Mouse (Mus musculus): ENCODE results near the gene Txn1. TPM values are rescaled to one million over a fixed set of nuclear protein-coding genes. Genes with fewer than 3 reads are reported as not detected.

Gene Txn1
- polyA plus RNA-seq, 1 experiment from 2014 or later = 405 TPM

GRCm38 (mm10) chr4:57937292-57937691, 18.9 kb downstream of the Txn1 start:
- H3K9me3 ChIP-seq = no peaks in the 10 kb centered on the region
- H3K27ac ChIP-seq (replicated peaks) = no peak overlapping the region
- H3K27me3 ChIP-seq (replicated peaks; ENCODE audit: low read depth, poor library complexity, severe bottlenecking) = no peaks in the 10 kb centered on the region
- peaks cover 6% of the 10 kb centered on the region for H3K36me3 ChIP-seq (replicated peaks)
- H3K4me3 ChIP-seq = no peak overlapping the region
- no peak for DNase-seq (ENCODE audit: low spot score)
- WGBS = 89% methylated on average over 6 of the region's 6 CpGs
- H3K4me1 ChIP-seq = no peaks in the 10 kb centered on the region

GRCm38 (mm10) chr4:57934181-57934580, 22.0 kb downstream of the Txn1 start:
- H3K27ac ChIP-seq (replicated peaks) = no peak overlapping the region
- no peaks in the 10 kb centered on the region for H3K36me3 ChIP-seq (replicated peaks)
- no peaks in the 10 kb centered on the region for H3K9me3 ChIP-seq
- H3K4me1 ChIP-seq = no peaks in the 10 kb centered on the region
- no peak overlapping the region for H3K4me3 ChIP-seq
- no peaks in the 10 kb centered on the region for H3K27me3 ChIP-seq (replicated peaks; ENCODE audit: low read depth, poor library complexity, severe bottlenecking)
- DNase-seq (ENCODE audit: low spot score) = no peak
- 75% methylated on average over 5 of the region's 5 CpGs for WGBS

- no peak overlapping the region for H3K27ac ChIP-seq (replicated peaks)
- WGBS = 80% methylated on average over 5 of the region's 5 CpGs
- no peaks in the 10 kb centered on the region for H3K27me3 ChIP-seq (replicated peaks; ENCODE audit: low read depth, poor library complexity, severe bottlenecking)
- H3K9me3 ChIP-seq = no peaks in the 10 kb centered on the region
- DNase-seq (ENCODE audit: low spot score) = no peak
- no peak overlapping the region for H3K4me3 ChIP-seq
- no peaks in the 10 kb centered on the region for H3K4me1 ChIP-seq
- H3K36me3 ChIP-seq (replicated peaks) = no peaks in the 10 kb centered on the region
Measured at GRCm38 (mm10) chr4:57930559-57931170, 25.5 kb downstream of the Txn1 start.

- H3K4me3 ChIP-seq = no peak overlapping the region
- no peaks in the 10 kb centered on the region for H3K36me3 ChIP-seq (replicated peaks)
- WGBS = 26% methylated on average over 3 of the region's 3 CpGs
- DNase-seq (ENCODE audit: low spot score) = no peak
- H3K27me3 ChIP-seq (replicated peaks; ENCODE audit: low read depth, poor library complexity, severe bottlenecking) = no peaks in the 10 kb centered on the region
- H3K27ac ChIP-seq (replicated peaks) = no peak overlapping the region
- H3K9me3 ChIP-seq = no peaks in the 10 kb centered on the region
- no peaks in the 10 kb centered on the region for H3K4me1 ChIP-seq
Measured at GRCm38 (mm10) chr4:57927464-57928205, 28.6 kb downstream of the Txn1 start.

- no peak overlapping the region for H3K4me3 ChIP-seq
- WGBS = 80% methylated on average over 6 of the region's 6 CpGs
- no peak for DNase-seq (ENCODE audit: low spot score)
Measured at GRCm38 (mm10) chr4:57924556-57925071, 31.6 kb downstream of the Txn1 start.

GRCm38 (mm10) chr4:57922171-57922570, 34.0 kb downstream of the Txn1 start:
- no peak for DNase-seq (ENCODE audit: low spot score)
- peaks cover 6% of the 10 kb centered on the region; the same call in 1 of the 2 replicates for H3K27me3 ChIP-seq (replicated peaks; ENCODE audit: low read depth, poor library complexity, severe bottlenecking)
- no peak overlapping the region for H3K4me3 ChIP-seq
- H3K4me1 ChIP-seq = peaks cover 22% of the 10 kb centered on the region
- H3K36me3 ChIP-seq (replicated peaks) = no peaks in the 10 kb centered on the region
- WGBS = 71% methylated on average over 5 of the region's 5 CpGs
- H3K9me3 ChIP-seq = no peaks in the 10 kb centered on the region
- no peak overlapping the region for H3K27ac ChIP-seq (replicated peaks)

More at GRCm38 (mm10) chr4:57924556-57925071, 31.6 kb downstream of the Txn1 start:
- Histone ChIP-seq H3K27me3 (replicated peaks; ENCODE audit: low read depth, poor library complexity, severe bottlenecking) (no peaks in the 10 kb centered on the region), H3K27ac (replicated peaks) (no peak overlapping the region), H3K4me1 (peaks cover 18% of the 10 kb centered on the region), H3K36me3 (replicated peaks) (no peaks in the 10 kb centered on the region), H3K9me3 (no peaks in the 10 kb centered on the region)

- H3K27ac ChIP-seq (replicated peaks) = no peak overlapping the region
Measured at GRCm38 (mm10) chr4:57920522-57920921, 35.7 kb downstream of the Txn1 start.

GRCm38 (mm10) chr4:57919494-57920423, 36.5 kb downstream of the Txn1 start:
- peak; percentile 47 for DNase-seq (ENCODE audit: low spot score)
- WGBS = 18% methylated on average over 8 of the region's 8 CpGs
- Histone ChIP-seq H3K4me3 (0 out of 2 replicates have a peak overlapping the region, but pooled peaks have one; percentile 16), H3K27ac (replicated peaks) (no peak overlapping the region), H3K9me3 (no peaks in the 10 kb centered on the region), H3K27me3 (replicated peaks; ENCODE audit: low read depth, poor library complexity, severe bottlenecking) (peaks cover 28% of the 10 kb centered on the region), H3K36me3 (replicated peaks) (no peaks in the 10 kb centered on the region), H3K4me1 (peaks cover 36% of the 10 kb centered on the region)

More at GRCm38 (mm10) chr4:57920522-57920921, 35.7 kb downstream of the Txn1 start:
- H3K27me3 ChIP-seq (replicated peaks; ENCODE audit: low read depth, poor library complexity, severe bottlenecking) = peaks cover 21% of the 10 kb centered on the region
- H3K9me3 ChIP-seq = no peaks in the 10 kb centered on the region
- peaks cover 31% of the 10 kb centered on the region for H3K4me1 ChIP-seq
- DNase-seq (ENCODE audit: low spot score) = no peak
- 66% methylated on average over 1 of the region's 1 CpGs for WGBS
- no peak overlapping the region for H3K4me3 ChIP-seq
- no peaks in the 10 kb centered on the region for H3K36me3 ChIP-seq (replicated peaks)

- DNase-seq (ENCODE audit: low spot score) = no peak
- H3K4me1 ChIP-seq = peaks cover 35% of the 10 kb centered on the region
- no peaks in the 10 kb centered on the region for H3K36me3 ChIP-seq (replicated peaks)
- no peak overlapping the region for H3K4me3 ChIP-seq
- H3K9me3 ChIP-seq = no peaks in the 10 kb centered on the region
- H3K27me3 ChIP-seq (replicated peaks; ENCODE audit: low read depth, poor library complexity, severe bottlenecking) = peaks cover 33% of the 10 kb centered on the region
- 80% methylated on average over 4 of the region's 4 CpGs for WGBS
- no peak overlapping the region for H3K27ac ChIP-seq (replicated peaks)
Measured at GRCm38 (mm10) chr4:57916711-57917110, 39.5 kb downstream of the Txn1 start.

- H3K4me3 ChIP-seq = peak within 1 kb of the TSS; percentile 39
- no peaks in the 10 kb centered on the region for H3K36me3 ChIP-seq (replicated peaks)
- H3K4me1 ChIP-seq = peaks cover 35% of the 10 kb centered on the region
- DNase-seq (ENCODE audit: low spot score) = no peak
- H3K27me3 ChIP-seq (replicated peaks; ENCODE audit: low read depth, poor library complexity, severe bottlenecking) = peaks cover 33% of the 10 kb centered on the region
- no peak within 1 kb of the TSS for H3K27ac ChIP-seq (replicated peaks)
- WGBS = 35% methylated on average over 9 of the region's 9 CpGs
- no peaks in the 10 kb centered on the region for H3K9me3 ChIP-seq
Measured at GRCm38 (mm10) chr4:57916201-57916661, 40.0 kb downstream of the Txn1 start, which contains the start of gene D630039A03Rik. TSS of gene D630039A03Rik (minus strand) at chr4:57916297.

- H3K27me3 ChIP-seq (replicated peaks; ENCODE audit: low read depth, poor library complexity, severe bottlenecking) = peaks cover 33% of the 10 kb centered on the region
- no peak for DNase-seq (ENCODE audit: low spot score)
- 42% methylated on average over 17 of the region's 17 CpGs for WGBS
- H3K27ac ChIP-seq (replicated peaks) = no peak overlapping the region
- H3K4me1 ChIP-seq = peaks cover 31% of the 10 kb centered on the region
- H3K4me3 ChIP-seq = peak overlapping the region; percentile 39
- H3K9me3 ChIP-seq = no peaks in the 10 kb centered on the region
- H3K36me3 ChIP-seq (replicated peaks) = no peaks in the 10 kb centered on the region
Measured at GRCm38 (mm10) chr4:57915216-57915965, 40.8 kb downstream of the Txn1 start.

Data from embryonic facial prominence, embryonic 10.5 days (tissue).